Mouse (Mus musculus) MEL (cell line): ENCODE data around the gene Plekhb2. TPM values are rescaled to one million over a fixed set of nuclear protein-coding genes. Genes with fewer than 3 reads are reported as not detected.

Experiments
- DNase-seq: peaks from one replicate; pipeline ENCODE4 v3.0.0; 2011; ENCODE audit warnings: low read depth, low spot score
- H3K27ac ChIP-seq: 2 replicates; pipeline ENCODE4 v1.5.1; 2012; ENCODE audit warnings: low read depth, mild to moderate bottlenecking, control low read depth, low read length, moderate library complexity; ENCODE audit not compliant: control insufficient read depth
- H3K27me3 ChIP-seq, 2 experiments: fragments of 150-350 bp in 1 of 2; sonication (generic) in 1 of 2; 2 replicates each; pipeline ENCODE4 v1.6.1; 2012; ENCODE audit warnings: low read length in 2 of 2, mild to moderate bottlenecking in 2 of 2, improper control_type of control experiment in 1 of 2, moderate library complexity in 1 of 2; ENCODE audit not compliant: insufficient read depth in 2 of 2, control insufficient read depth in 1 of 2
- H3K36me3 ChIP-seq, 2 experiments: 2 replicates each; pipeline ENCODE4 v1.6.1; 2012 to 2014; ENCODE audit warnings: low read length in 2 of 2, improper control_type of control experiment in 1 of 2, inconsistent platforms in 1 of 2, mild to moderate bottlenecking in 1 of 2; ENCODE audit not compliant: insufficient read depth in 2 of 2, control insufficient read depth in 1 of 2
- H3K4me1 ChIP-seq, 2 experiments: fragments of 150-350 bp in 1 of 2; sonication (generic) in 1 of 2; 2 replicates each; pipeline ENCODE4 v1.6.1; 2012; ENCODE audit warnings: low read length in 2 of 2, improper control_type of control experiment in 1 of 2, mild to moderate bottlenecking in 1 of 2; ENCODE audit not compliant: insufficient read depth in 2 of 2, control insufficient read depth in 1 of 2
- H3K4me3 ChIP-seq, 2 experiments: fragments of 150-350 bp in 1 of 2; sonication (generic) in 1 of 2; 2 replicates each; pipeline ENCODE4 v1.5.1; 2012; ENCODE audit warnings: low read depth in 2 of 2, low read length in 2 of 2, mild to moderate bottlenecking in 2 of 2, moderate library complexity in 2 of 2, control low read depth in 1 of 2, improper control_type of control experiment in 1 of 2; ENCODE audit not compliant: control insufficient read depth in 1 of 2, insufficient read depth in 1 of 2
- H3K79me2 ChIP-seq: 2 replicates; pipeline ENCODE4 v1.6.1; 2012; ENCODE audit warnings: mild to moderate bottlenecking, low read length, moderate library complexity; ENCODE audit not compliant: control insufficient read depth, poor library complexity, insufficient read depth
- H3K9ac ChIP-seq: 2 replicates; pipeline ENCODE4 v1.6.1; 2012; ENCODE audit warnings: low read depth, mild to moderate bottlenecking, control low read depth, low read length, moderate library complexity; ENCODE audit not compliant: control insufficient read depth, poor library complexity, severe bottlenecking
- H3K9me3 ChIP-seq: fragments of 150-350 bp; sonication (generic); replicated peaks from 2 replicates; pipeline ENCODE4 v1.6.1; 2012; ENCODE audit warnings: mild to moderate bottlenecking, low read length, improper control_type of control experiment, moderate library complexity; ENCODE audit not compliant: insufficient read depth
- CHD1 ChIP-seq: IDR thresholded peaks from 2 replicates; pipeline ENCODE4 v1.6.1; 2012; ENCODE audit warnings: low read depth, mild to moderate bottlenecking, inconsistent platforms, low read length, improper control_type of control experiment
- CHD2 ChIP-seq: IDR thresholded peaks from 2 replicates; pipeline ENCODE4 v1.6.1; 2011; ENCODE audit warnings: low read length, improper control_type of control experiment
- ETS1 ChIP-seq: IDR thresholded peaks from 2 replicates; pipeline ENCODE4 v1.6.1; 2012; ENCODE audit warnings: low read depth, mild to moderate bottlenecking, inconsistent platforms, low read length, improper control_type of control experiment, moderate library complexity
- GATA1 ChIP-seq: IDR thresholded peaks from 2 replicates; pipeline ENCODE4 v1.6.1; 2011; ENCODE audit warnings: low read depth, low read length, improper control_type of control experiment
- HCFC1 ChIP-seq: IDR thresholded peaks from 2 replicates; pipeline ENCODE4 v1.6.1; 2012; ENCODE audit warnings: low read depth, mild to moderate bottlenecking, inconsistent platforms, low read length, improper control_type of control experiment, moderate library complexity
- JUND ChIP-seq: IDR thresholded peaks from 2 replicates; pipeline ENCODE4 v1.6.1; 2011; ENCODE audit warnings: low read depth, mild to moderate bottlenecking, improper control_type of control experiment, low read length
- KAT2A ChIP-seq: conservative IDR thresholded peaks from 2 replicates; pipeline ENCODE4 v1.6.1; 2012; ENCODE audit warnings: low read depth, low read length, improper control_type of control experiment, inconsistent platforms
- MXI1 ChIP-seq: IDR thresholded peaks from 2 replicates; pipeline ENCODE4 v1.6.1; 2011; ENCODE audit warnings: mild to moderate bottlenecking, low read depth, low read length, improper control_type of control experiment
- MYB ChIP-seq: IDR thresholded peaks from 2 replicates; pipeline ENCODE4 v1.6.1; 2011; ENCODE audit warnings: mild to moderate bottlenecking, low read depth, low read length, improper control_type of control experiment
- NRF1 ChIP-seq: IDR thresholded peaks from 2 replicates; pipeline ENCODE4 v1.6.1; 2014; ENCODE audit warnings: low read depth, mild to moderate bottlenecking, inconsistent platforms, low read length, improper control_type of control experiment, moderate library complexity; ENCODE audit not compliant: poor library complexity, insufficient read depth, severe bottlenecking
- POLR2AphosphoS2 ChIP-seq: IDR thresholded peaks from 2 replicates; pipeline ENCODE4 v1.6.1; 2011; ENCODE audit warnings: low read length, improper control_type of control experiment
- POLR2AphosphoS5 ChIP-seq: IDR thresholded peaks from 2 replicates; pipeline ENCODE4 v1.6.1; 2012; ENCODE audit warnings: low read depth, borderline replicate concordance, mild to moderate bottlenecking, inconsistent platforms, low read length, moderate library complexity, mixed read lengths
- RAD21 ChIP-seq: IDR thresholded peaks from 2 replicates; pipeline ENCODE4 v1.6.1; 2011; ENCODE audit warnings: mild to moderate bottlenecking, low read depth, low read length, improper control_type of control experiment
- RCOR1 ChIP-seq: IDR thresholded peaks from 2 replicates; pipeline ENCODE4 v1.6.1; 2012; ENCODE audit warnings: low read depth, mild to moderate bottlenecking, inconsistent platforms, low read length, improper control_type of control experiment
- SIN3A ChIP-seq: IDR thresholded peaks from 2 replicates; pipeline ENCODE4 v1.6.1; 2012; ENCODE audit warnings: low read length, improper control_type of control experiment, inconsistent platforms
- TAL1 ChIP-seq: IDR thresholded peaks from 2 replicates; pipeline ENCODE4 v1.6.1; 2012; ENCODE audit warnings: mild to moderate bottlenecking, inconsistent platforms, low read length, moderate library complexity, mixed read lengths
- TBP ChIP-seq: IDR thresholded peaks from 2 replicates; pipeline ENCODE4 v1.8.0; 2011; ENCODE audit warnings: low read depth, low read length, improper control_type of control experiment
- ZC3H11A ChIP-seq: IDR thresholded peaks from 2 replicates; pipeline ENCODE4 v1.6.1; 2012; ENCODE audit warnings: low read depth, mild to moderate bottlenecking, inconsistent platforms, low read length, improper control_type of control experiment
- ZNF384 ChIP-seq: IDR thresholded peaks from 2 replicates; pipeline ENCODE4 v1.6.1; 2012; ENCODE audit warnings: low read depth, mild to moderate bottlenecking, inconsistent platforms, low read length, improper control_type of control experiment
- polyA plus RNA-seq, 2 experiments: library from polyadenylated mRNA; stranded (reverse) in 1 of 2; unstranded in 1 of 2; fragments of >175 nt in 1 of 2; fragments of >200 nt in 1 of 2; gene quantifications; 2 replicates each; pipeline versions ENCODE4 v1.2.1 to v1.2.4; 2012; ENCODE audit warnings: low replicate concordance in 2 of 2, low read depth in 1 of 2; ENCODE audit not compliant: insufficient read length in 2 of 2, insufficient read depth in 1 of 2, missing spikeins in 1 of 2
- total RNA-seq: library from RNA; depleted of rRNA; stranded (reverse); fragments of 300-350 nt; gene quantifications from 2 replicates; pipeline ENCODE4 v1.2.3, GENCODE M21; 2012

The Plekhb2 gene
- total and polyA plus RNA-seq, 3 experiments = 16.8 to 22.2 TPM; not detected in 1

DNA sequence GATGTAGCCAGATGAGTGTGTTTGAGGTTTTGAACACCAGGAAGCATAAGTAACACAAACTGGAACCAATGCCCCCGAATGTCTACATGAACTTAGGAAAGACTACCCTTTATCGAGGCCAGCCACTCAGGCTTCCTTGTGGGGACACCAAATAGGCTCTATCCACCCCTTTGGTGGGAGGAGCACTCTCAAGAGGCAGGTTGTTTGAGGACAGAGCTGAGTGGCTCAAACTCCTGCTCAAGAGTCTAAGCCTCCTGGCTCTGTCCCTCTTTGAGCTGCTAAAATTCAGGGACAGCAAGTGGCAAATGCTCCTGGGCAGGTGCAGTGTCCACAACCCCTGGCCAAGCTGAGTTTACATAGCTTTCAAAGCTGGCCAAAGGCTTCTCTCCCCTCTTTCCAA is 14.9 kb upstream of the Plekhb2 start:
- Histone ChIP-seq H3K9ac (no peak overlapping the region), H3K9me3 (no peaks in the 10 kb centered on the region), H3K27ac (no peak overlapping the region), H3K79me2 (peaks cover 80% of the 10 kb centered on the region), H3K36me3 (peaks cover 16 to 30% of the 10 kb centered on the region in 2 experiments), H3K4me1 (no peaks in the 10 kb centered on the region), H3K4me3 (no peak overlapping the region), H3K27me3 (no peaks in the 10 kb centered on the region)
- TF ChIP-seq POLR2AphosphoS5 (no peak), RCOR1 (no peak), SIN3A (no peak), TAL1 (no peak), RAD21 (no peak)
- no peak for DNase-seq

DNA sequence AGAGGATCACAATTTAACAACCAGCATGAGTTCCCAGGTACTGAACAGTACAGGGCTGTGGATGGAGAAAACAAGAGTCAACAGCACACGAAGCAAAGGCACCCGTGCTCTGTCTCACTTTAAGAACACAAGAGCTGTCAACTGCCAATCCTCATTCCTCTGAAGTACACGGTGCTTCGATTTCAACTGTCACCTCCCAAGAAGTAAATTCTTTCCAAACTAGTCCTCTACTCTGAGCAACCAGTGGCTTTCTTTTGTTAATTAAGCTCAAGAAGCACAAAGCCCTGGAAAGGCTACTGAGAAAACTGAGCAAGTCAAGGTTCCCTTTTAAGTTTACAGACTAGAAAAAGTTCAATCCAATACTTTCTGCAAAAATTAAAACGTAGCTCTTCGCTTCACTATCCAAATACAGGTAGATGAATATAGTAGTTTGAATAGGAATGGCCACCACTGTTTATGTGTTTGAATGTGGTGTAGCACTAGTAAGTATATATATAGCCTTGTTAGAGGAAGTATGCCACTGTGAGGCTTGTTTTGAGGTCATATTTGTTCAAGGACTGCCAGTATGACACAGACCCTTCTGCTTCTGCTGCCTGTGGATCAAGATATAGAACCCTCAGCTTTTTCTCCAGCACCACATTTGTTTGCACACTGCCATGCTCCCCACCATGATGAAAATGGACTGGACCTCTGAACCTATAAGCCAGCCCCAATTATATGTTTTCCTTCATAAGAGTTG is 11.7 kb upstream of the Plekhb2 start:
- H3K4me1 ChIP-seq = peaks cover 0 to 9% of the 10 kb centered on the region in 2 experiments; a peak in 3 of 4 replicates
- H3K36me3 ChIP-seq = peaks cover 21 to 28% of the 10 kb centered on the region in 2 experiments
- no peak overlapping the region for H3K9ac ChIP-seq
- no peaks in the 10 kb centered on the region for H3K27me3 ChIP-seq
- TF ChIP-seq MXI1 (no peak), CHD1 (no peak), ZC3H11A (no peak), JUND (no peak), SIN3A (no peak), CHD2 (no peak), MYB (no peak), GATA1 (no peak), RCOR1 (no peak), HCFC1 (no peak), TAL1 (no peak), POLR2AphosphoS2 (no peak), NRF1 (no peak), ETS1 (no peak), ZNF384 (no peak), TBP (no peak), KAT2A (no peak)
- peak; percentile 44 for DNase-seq
- no peak overlapping the region for H3K4me3 ChIP-seq
- H3K79me2 ChIP-seq = peaks cover 83% of the 10 kb centered on the region
- H3K27ac ChIP-seq = no peak overlapping the region
- H3K9me3 ChIP-seq = no peaks in the 10 kb centered on the region
